Mouse (Mus musculus): ENCODE measurements around the gene Zyx. TPM values are rescaled to one million over a fixed set of nuclear protein-coding genes. Genes with fewer than 3 reads are reported as not detected.

Zyx gene
- polyA plus RNA-seq, 1 experiment from 2014 or later: 54.9 TPM

- no peak for ATAC-seq (replicated peaks)
- WGBS: 65% methylated on average over 9 of the region's 9 CpGs
- Histone ChIP-seq H3K9me3 (no peaks in the 10 kb centered on the region), H3K4me1 (no peaks in the 10 kb centered on the region), H3K4me3 (no peak overlapping the region), H3K9ac (no peak overlapping the region), H3K27me3 (replicated peaks) (no peaks in the 10 kb centered on the region), H3K27ac (no peak overlapping the region), H3K36me3 (replicated peaks) (no peaks in the 10 kb centered on the region), H3K4me2 (no peak overlapping the region)
These were observed 46.8 kb downstream of the Zyx start for GRCm38 (mm10) chr6:42395960-42396809.

DNA sequence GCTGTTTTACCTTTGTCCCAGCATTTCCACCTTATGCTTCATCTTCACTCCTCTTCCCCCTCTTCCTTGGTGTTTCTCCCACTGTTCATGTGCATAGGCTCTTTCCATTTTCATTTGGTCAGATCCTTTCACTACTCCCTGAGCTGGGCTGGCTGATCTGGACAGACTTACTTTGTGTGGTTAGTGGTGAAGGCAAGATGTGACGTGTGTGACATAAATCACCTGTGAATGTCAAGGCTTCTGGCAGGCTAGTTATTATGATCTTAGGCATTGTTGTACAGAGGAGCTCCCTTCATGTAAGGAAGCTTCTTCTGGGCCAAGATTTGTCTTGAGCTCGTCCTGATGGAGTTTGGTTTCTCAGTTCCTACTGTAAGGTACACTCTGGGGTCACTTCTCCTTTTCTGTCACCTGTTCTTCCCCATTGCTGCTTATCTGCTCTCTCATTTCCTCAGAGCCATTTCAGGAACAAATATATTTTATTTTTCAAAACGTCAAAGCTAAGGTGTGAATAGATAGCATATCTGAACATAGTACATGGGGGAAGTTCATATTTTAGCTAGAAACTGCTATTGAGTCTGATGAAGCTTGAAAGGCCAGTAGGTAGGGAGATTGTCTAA is 47.7 kb downstream of the Zyx start:
- ATAC-seq (replicated peaks): no peak
- no peaks in the 10 kb centered on the region for H3K36me3 ChIP-seq (replicated peaks)
- no peak overlapping the region for H3K27ac ChIP-seq
- H3K27me3 ChIP-seq (replicated peaks): no peaks in the 10 kb centered on the region
- WGBS: 80% methylated on average over 3 of the region's 3 CpGs
- no peaks in the 10 kb centered on the region for H3K9me3 ChIP-seq
- no peak overlapping the region for H3K4me2 ChIP-seq
- H3K4me1 ChIP-seq: no peaks in the 10 kb centered on the region
- no peak overlapping the region for H3K9ac ChIP-seq
- no peak overlapping the region for H3K4me3 ChIP-seq

- no peak for ATAC-seq (replicated peaks)
- Histone ChIP-seq H3K4me1 (no peaks in the 10 kb centered on the region), H3K36me3 (replicated peaks) (no peaks in the 10 kb centered on the region), H3K9me3 (no peaks in the 10 kb centered on the region), H3K4me3 (no peak overlapping the region), H3K27me3 (replicated peaks) (no peaks in the 10 kb centered on the region), H3K9ac (no peak overlapping the region), H3K4me2 (no peak overlapping the region), H3K27ac (no peak overlapping the region)
- WGBS: 91% methylated on average over 3 of the region's 3 CpGs
These were observed 48.9 kb downstream of the Zyx start for GRCm38 (mm10) chr6:42398285-42398684.

DNA sequence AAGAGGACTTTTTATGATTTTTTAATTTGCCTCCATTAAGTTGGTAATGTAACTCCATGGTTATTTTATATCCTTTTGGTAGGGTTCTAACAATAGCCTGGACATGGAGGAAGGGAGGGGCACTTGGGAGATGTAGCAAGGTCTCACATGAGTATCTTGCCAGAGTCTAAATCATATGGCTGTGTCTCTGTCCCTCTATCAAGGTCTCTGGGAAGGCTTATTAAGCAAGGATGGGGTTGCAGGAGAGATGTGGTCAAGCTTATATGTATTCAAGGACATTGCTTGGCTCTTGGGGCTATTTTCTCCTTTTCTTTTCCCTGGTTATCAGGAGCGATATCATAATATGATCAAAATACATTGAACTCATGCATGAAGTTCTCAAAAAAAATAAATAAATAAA is 49.6 kb downstream of the Zyx start:
- no peaks in the 10 kb centered on the region for H3K4me1 ChIP-seq
- no peaks in the 10 kb centered on the region for H3K9me3 ChIP-seq
- no peak for ATAC-seq (replicated peaks)

DNA sequence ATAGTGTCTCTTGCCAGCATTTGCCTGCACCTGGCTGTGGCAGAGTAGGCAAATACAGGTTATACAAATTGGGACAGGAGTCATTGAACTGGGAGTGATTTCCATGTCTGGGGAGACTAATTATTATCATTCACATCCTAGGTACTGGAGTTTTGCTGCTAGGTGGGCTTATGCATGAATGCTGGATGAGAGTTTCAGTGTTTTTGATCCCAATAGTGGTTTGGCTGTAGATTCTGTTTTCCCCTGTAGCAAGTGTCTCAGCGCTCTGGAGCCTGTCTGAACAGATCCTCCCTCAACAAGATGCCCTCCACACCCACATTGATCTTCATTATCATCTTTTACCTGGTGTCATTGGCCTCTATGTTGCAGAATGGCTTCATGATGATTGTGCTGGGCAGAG is 50.5 kb downstream of the Zyx start, which contains the start of gene Tas2r143:
Gene Tas2r143, plus strand, starts transcription at position 301 of the 400 bp plus-strand sequence.
- Histone ChIP-seq H3K27me3 (replicated peaks) (no peaks in the 10 kb centered on the region), H3K27ac (no peak within 1 kb of the TSS), H3K9me3 (no peaks in the 10 kb centered on the region), H3K36me3 (replicated peaks) (no peaks in the 10 kb centered on the region), H3K4me3 (no peak within 1 kb of the TSS), H3K4me1 (no peaks in the 10 kb centered on the region), H3K9ac (no peak within 1 kb of the TSS), H3K4me2 (no peak within 1 kb of the TSS)
- no peak for ATAC-seq (replicated peaks)
- WGBS: 81% methylated on average over 1 of the region's 1 CpGs

More for the DNA sequence above, 49.6 kb downstream of the Zyx start:
- H3K27ac ChIP-seq: no peak overlapping the region
- no peak overlapping the region for H3K9ac ChIP-seq
- H3K36me3 ChIP-seq (replicated peaks): no peaks in the 10 kb centered on the region
- WGBS: 100% methylated on average over 1 of the region's 1 CpGs
- no peak overlapping the region for H3K4me3 ChIP-seq
- no peaks in the 10 kb centered on the region for H3K27me3 ChIP-seq (replicated peaks)
- no peak overlapping the region for H3K4me2 ChIP-seq

- WGBS: 85% methylated on average over 2 of the region's 2 CpGs
- Histone ChIP-seq H3K9me3 (no peaks in the 10 kb centered on the region), H3K4me1 (no peaks in the 10 kb centered on the region), H3K27me3 (replicated peaks) (no peaks in the 10 kb centered on the region), H3K4me3 (no peak within 1 kb of the TSS), H3K4me2 (no peak within 1 kb of the TSS), H3K36me3 (replicated peaks) (no peaks in the 10 kb centered on the region), H3K9ac (no peak within 1 kb of the TSS), H3K27ac (no peak within 1 kb of the TSS)
- ATAC-seq (replicated peaks): no peak
These were observed 55.7 kb downstream of the Zyx start, which contains the start of gene Tas2r135 for GRCm38 (mm10) chr6:42405134-42405533. Tas2r135 (plus strand) TSS chr6:42405434.

Other genes starting within 250 kb of the Zyx start
- gene Tas2r139, start 208.7 kb upstream of the Zyx start, polyA plus RNA-seq (2015; fragmentation: Nextera tagmentation; extraction: Ambion mirVana): not detected in 2 replicates
- not detected in 2 replicates for gene Tas2r144, start 134.3 kb upstream of the Zyx start, polyA plus RNA-seq (2015; fragmentation: Nextera tagmentation; extraction: Ambion mirVana)
- gene Gstk1, start 103.7 kb upstream of the Zyx start, polyA plus RNA-seq (2015; fragmentation: Nextera tagmentation; extraction: Ambion mirVana): 8.7 and 10.1 TPM in 2 replicates
- not detected in 2 replicates for gene Tmem139, start 87.7 kb upstream of the Zyx start, polyA plus RNA-seq (2015; fragmentation: Nextera tagmentation; extraction: Ambion mirVana)
- 45.9 and 47.7 TPM in 2 replicates for gene Casp2, start 84.6 kb upstream of the Zyx start, polyA plus RNA-seq (2015; fragmentation: Nextera tagmentation; extraction: Ambion mirVana)
- 1.7 and 2.6 TPM in 2 replicates for gene Clcn1, start 62.9 kb upstream of the Zyx start, polyA plus RNA-seq (2015; fragmentation: Nextera tagmentation; extraction: Ambion mirVana)
- 7.4 and 8.0 TPM in 2 replicates for gene Fam131b, start 25.0 kb upstream of the Zyx start, polyA plus RNA-seq (2015; fragmentation: Nextera tagmentation; extraction: Ambion mirVana)
- gene Epha1, start 23.6 kb downstream of the Zyx start, polyA plus RNA-seq (2015; fragmentation: Nextera tagmentation; extraction: Ambion mirVana): 0.37 and 0.43 TPM in 2 replicates
- not detected in 2 replicates for gene Tas2r143, start 50.6 kb downstream of the Zyx start, polyA plus RNA-seq (2015; fragmentation: Nextera tagmentation; extraction: Ambion mirVana)
- not detected in 2 replicates for gene Tas2r135, start 55.8 kb downstream of the Zyx start, polyA plus RNA-seq (2015; fragmentation: Nextera tagmentation; extraction: Ambion mirVana)
- gene Tas2r126, start 84.9 kb downstream of the Zyx start, polyA plus RNA-seq (2015; fragmentation: Nextera tagmentation; extraction: Ambion mirVana): not detected in 2 replicates
- gene Olfr458, start 115.6 kb downstream of the Zyx start, polyA plus RNA-seq (2015; fragmentation: Nextera tagmentation; extraction: Ambion mirVana): not detected in 2 replicates
- not detected in 2 replicates for gene Olfr457, start 126.7 kb downstream of the Zyx start, polyA plus RNA-seq (2015; fragmentation: Nextera tagmentation; extraction: Ambion mirVana)
- not detected in 2 replicates for gene Olfr456, start 137.6 kb downstream of the Zyx start, polyA plus RNA-seq (2015; fragmentation: Nextera tagmentation; extraction: Ambion mirVana)
- not detected in 2 replicates for gene Olfr455, start 198.0 kb downstream of the Zyx start, polyA plus RNA-seq (2015; fragmentation: Nextera tagmentation; extraction: Ambion mirVana)
- gene Tcaf3, start 248.1 kb downstream of the Zyx start, polyA plus RNA-seq (2015; fragmentation: Nextera tagmentation; extraction: Ambion mirVana): 0.05 TPM in 1 of 2 replicates, not detected in the other